Mouse (Mus musculus): ENCODE measurements around the gene Nae1.
A peak's percentile ranks its signal among the peaks of the same experiment; 100 is the strongest.

Nae1 gene

GRCm38 (mm10) chr8:104517872-104518271 lies 16.6 kb downstream of the Nae1 start:
- DNase-seq: no peak

GRCm38 (mm10) chr8:104510134-104510533 lies 24.3 kb downstream of the Nae1 start:
- no peak for DNase-seq

GRCm38 (mm10) chr8:104509061-104510006 lies 25.1 kb downstream of the Nae1 start, which contains the start of gene Terb1:
Gene Terb1, minus strand, starts transcription at chr8:104509910.
- peak; percentile 49 for DNase-seq

DNA sequence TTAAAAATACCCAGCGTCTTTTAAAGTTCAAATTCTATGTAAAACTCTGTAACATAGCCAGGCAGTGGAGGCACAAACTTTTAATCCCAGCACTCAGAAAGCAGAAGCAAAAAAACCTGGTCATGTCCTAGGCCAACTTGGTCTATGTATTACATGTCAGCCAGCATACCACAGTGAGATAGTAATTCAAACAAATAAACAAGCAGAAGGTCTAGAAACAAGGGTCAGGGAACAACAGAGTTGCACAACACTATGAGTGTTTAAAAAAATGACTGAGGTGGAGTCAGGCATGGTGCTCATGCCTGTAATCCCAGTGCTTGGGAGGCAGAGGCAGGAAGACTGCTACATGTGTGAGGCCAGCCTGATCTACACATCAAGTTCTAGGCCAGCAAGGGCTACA lies 55.3 kb downstream of the Nae1 start:
- DNase-seq: no peak

DNA sequence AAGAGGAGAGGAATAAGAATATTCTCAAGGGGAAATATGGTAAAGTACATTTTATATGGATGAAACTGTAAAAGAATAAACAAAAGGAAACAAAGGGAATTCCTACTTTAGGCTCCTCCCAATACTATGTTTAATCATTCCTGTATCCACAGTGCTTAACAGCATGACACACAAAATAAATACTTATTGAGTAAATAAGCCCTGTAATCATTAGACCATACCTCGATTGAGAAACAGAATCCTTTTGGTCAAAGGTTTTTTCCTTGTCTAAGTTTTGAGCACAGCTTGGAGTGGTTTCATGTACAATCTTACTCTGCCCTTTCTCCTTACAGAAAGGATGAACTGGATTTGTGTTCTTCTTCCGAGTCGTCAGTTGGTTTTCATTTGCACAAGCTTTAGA lies 62.0 kb downstream of the Nae1 start:
- no peak for DNase-seq

DNA sequence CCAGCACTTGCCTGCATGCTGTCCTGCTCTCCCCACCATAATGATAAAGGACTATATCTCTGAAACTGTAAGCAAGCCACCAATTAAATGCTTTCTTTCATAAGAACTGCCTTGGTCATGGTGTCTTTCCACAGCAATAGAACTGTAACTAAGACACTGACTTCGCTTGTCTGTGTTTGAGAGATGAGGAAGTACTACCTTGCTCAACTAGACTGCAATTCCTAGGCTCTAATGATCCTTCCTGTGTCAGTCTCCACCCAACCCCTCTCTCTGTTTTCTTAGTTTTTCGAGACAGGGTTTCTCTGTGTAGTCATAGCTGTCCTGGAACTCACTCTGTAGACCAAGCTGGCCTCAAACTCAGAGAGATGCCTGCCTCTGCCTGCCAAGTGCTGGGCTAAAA lies 67.0 kb downstream of the Nae1 start:
- DNase-seq: no peak
